Mouse (Mus musculus): Measurements from ENCODE around the gene Ndufa13.
"Not testable (repeated sequence)": the region's sequence is repeated elsewhere in the genome, so short reads cannot be mapped to it uniquely, and the experiment has no call there.

Ndufa13 gene

GRCm38 (mm10) chr8:69902163-69903062 is at the start of gene Ndufa13, which contains the start of the genes Tssk6 and Yjefn3:
TSS of gene Ndufa13 (minus strand) at chr8:69902558.
TSS of gene Tssk6 (plus strand) at chr8:69902184.
TSS of gene Yjefn3 (minus strand) at chr8:69902712.
- peak; percentile 58 to 69 for DNase-seq

GRCm38 (mm10) chr8:69950300-69950699 is 47.9 kb upstream of the Ndufa13 start:
- DNase-seq: no peak

GRCm38 (mm10) chr8:69942495-69942894 is 40.1 kb upstream of the Ndufa13 start:
- not testable (repeated sequence) for DNase-seq

GRCm38 (mm10) chr8:69940386-69940785 is 38.0 kb upstream of the Ndufa13 start:
- peak; percentile 32 to 38 for DNase-seq

GRCm38 (mm10) chr8:69939633-69940032 is 37.3 kb upstream of the Ndufa13 start:
- no peak for DNase-seq

- DNase-seq: no peak
These were observed 36.1 kb upstream of the Ndufa13 start for GRCm38 (mm10) chr8:69938245-69938982.

- DNase-seq: no peak
These were observed 35.1 kb upstream of the Ndufa13 start for GRCm38 (mm10) chr8:69937466-69937865.

- DNase-seq: no peak
These were observed 33.9 kb upstream of the Ndufa13 start for GRCm38 (mm10) chr8:69936050-69936794.

- DNase-seq: no peak
These were observed 33.1 kb upstream of the Ndufa13 start for GRCm38 (mm10) chr8:69935431-69935830.

GRCm38 (mm10) chr8:69934582-69934981 is 32.2 kb upstream of the Ndufa13 start:
- DNase-seq: no peak

GRCm38 (mm10) chr8:69933811-69934210 is 31.5 kb upstream of the Ndufa13 start:
- DNase-seq: no peak

GRCm38 (mm10) chr8:69926901-69927300 is 24.5 kb upstream of the Ndufa13 start:
- DNase-seq: no peak

- DNase-seq: no peak
These were observed 21.6 kb upstream of the Ndufa13 start for GRCm38 (mm10) chr8:69923986-69924385.

GRCm38 (mm10) chr8:69921141-69921540 is 18.8 kb upstream of the Ndufa13 start:
- no peak for DNase-seq

GRCm38 (mm10) chr8:69919876-69920662 is 17.7 kb upstream of the Ndufa13 start:
- DNase-seq: peak; percentile 44 to 65

GRCm38 (mm10) chr8:69919010-69919409 is 16.7 kb upstream of the Ndufa13 start:
- DNase-seq: peak; percentile 59 to 64

GRCm38 (mm10) chr8:69918506-69918905 is 16.1 kb upstream of the Ndufa13 start:
- no peak for DNase-seq

GRCm38 (mm10) chr8:69915748-69916147 is 13.4 kb upstream of the Ndufa13 start:
- DNase-seq: no peak

GRCm38 (mm10) chr8:69914526-69914925 is 12.2 kb upstream of the Ndufa13 start:
- DNase-seq: no peak

GRCm38 (mm10) chr8:69912478-69913074 is 10.2 kb upstream of the Ndufa13 start:
- no peak for DNase-seq

GRCm38 (mm10) chr8:69911917-69912316 is 9.6 kb upstream of the Ndufa13 start:
- DNase-seq: no peak

- no peak for DNase-seq
These were observed 4.7 kb upstream of the Ndufa13 start for GRCm38 (mm10) chr8:69907106-69907505.
